Mouse (Mus musculus) hindbrain, embryonic 16.5 days (tissue): ENCODE measurements around the gene Lamtor3. TPM values are rescaled to one million over a fixed set of nuclear protein-coding genes. Genes with fewer than 3 reads are reported as not detected.

ENCODE experiments used
- ATAC-seq: fragments of 200-750 bp; cut with Nextera tagmentation; 2 replicates; pipeline ENCODE4 v1.8.0; 2017; ENCODE audit warnings: moderate TSS enrichment, moderate library complexity
- H3K27ac ChIP-seq: fragments of 300-500 bp; sonication (generic); 2 replicates; pipeline ENCODE4 v1.5.1; 2014; ENCODE audit warnings: low read depth, mild to moderate bottlenecking, control low read depth, low read length, moderate library complexity
- H3K27me3 ChIP-seq: fragments of 300-500 bp; sonication (generic); replicated peaks from 2 replicates; pipeline ENCODE4 v1.6.1; 2014; ENCODE audit warnings: low read length; ENCODE audit not compliant: control insufficient read depth, insufficient read depth
- H3K36me3 ChIP-seq: fragments of 300-500 bp; sonication (generic); 2 replicates; pipeline ENCODE4 v1.6.1; 2014; ENCODE audit warnings: mild to moderate bottlenecking, low read length, moderate library complexity, mixed read lengths; ENCODE audit not compliant: control insufficient read depth, insufficient read depth
- H3K4me1 ChIP-seq: fragments of 300-500 bp; sonication (generic); 2 replicates; pipeline ENCODE4 v1.6.1; 2014; ENCODE audit warnings: low read depth, low read length; ENCODE audit not compliant: control insufficient read depth, insufficient read depth
- H3K4me2 ChIP-seq: fragments of 300-500 bp; sonication (generic); 2 replicates; pipeline ENCODE4 v1.6.1; 2014; ENCODE audit warnings: mild to moderate bottlenecking, low read length, control low read depth, moderate library complexity
- H3K4me3 ChIP-seq: fragments of 300-500 bp; sonication (generic); 2 replicates; pipeline ENCODE4 v1.5.1; 2014; ENCODE audit warnings: mild to moderate bottlenecking, low read length, control low read depth, moderate library complexity
- H3K9ac ChIP-seq: fragments of 300-500 bp; sonication (generic); 2 replicates; pipeline ENCODE4 v1.6.1; 2014; ENCODE audit warnings: low read depth, mild to moderate bottlenecking, control low read depth, low read length, moderate library complexity
- H3K9me3 ChIP-seq: fragments of 300-500 bp; sonication (generic); 2 replicates; pipeline ENCODE4 v1.6.1; 2014; ENCODE audit warnings: mild to moderate bottlenecking, low read length, moderate library complexity; ENCODE audit not compliant: control insufficient read depth
- WGBS: fragments of 180-500 bp; shearing (Covaris S2); extraction: QIAGEN DNeasy Blood & Tissue Kit; methylation state at CpG from one replicate; pipeline ENCODE4 v1.1.7; 2014; 5-methylcytosine and 5-hydroxymethylcytosine counted together
- polyA plus RNA-seq: library from polyadenylated mRNA; unstranded; fragments of >200 nt; fragmentation: Nextera tagmentation; extraction: Ambion mirVana; gene quantifications from 2 replicates; pipeline ENCODE4 v1.2.1, GENCODE M21; 2015

Lamtor3 gene
- polyA plus RNA-seq, 1 experiment from 2014 or later, result 135 TPM

DNA sequence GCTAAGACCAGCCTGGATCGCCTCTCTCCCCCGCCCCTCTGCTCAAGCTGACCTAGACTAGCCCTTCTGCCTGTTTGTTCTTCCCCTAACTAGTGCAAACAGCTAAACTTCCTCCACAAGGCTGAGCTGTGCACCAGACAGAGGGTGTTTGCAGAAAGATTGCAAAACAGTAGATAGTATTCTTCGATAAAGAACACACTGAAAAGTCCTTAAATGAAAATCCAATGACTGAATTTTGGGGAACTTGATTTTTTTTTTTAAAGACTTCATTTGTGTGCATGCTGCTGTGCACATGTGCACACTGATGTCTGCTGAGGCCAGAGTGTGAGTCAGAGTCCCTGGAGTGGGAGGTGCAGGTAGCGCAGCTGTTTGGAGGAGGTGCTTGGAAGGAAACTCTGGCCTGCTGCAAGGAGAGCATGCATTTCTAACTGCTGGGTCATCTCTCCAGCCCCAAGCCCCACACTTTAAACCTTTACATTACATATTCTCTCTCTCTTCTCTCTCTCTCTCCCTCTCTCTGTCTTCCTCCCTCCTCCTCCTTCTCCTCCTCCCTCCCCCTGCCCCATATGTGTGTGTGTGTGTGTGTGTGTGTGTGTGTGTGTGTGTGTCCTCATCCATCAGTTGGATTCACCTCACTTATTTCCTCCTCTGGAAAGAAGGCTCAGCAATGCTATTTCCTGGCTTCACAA, 34.1 kb downstream of the Lamtor3 start:
- no peaks in the 10 kb centered on the region for H3K36me3 ChIP-seq
- no peak overlapping the region for H3K4me3 ChIP-seq
- no peaks in the 10 kb centered on the region for H3K27me3 ChIP-seq
- peak overlapping the region; percentile 64 for H3K27ac ChIP-seq
- H3K4me2 ChIP-seq, result peak overlapping the region; percentile 25; the same call in 1 of the 2 replicates
- WGBS, result 76% methylated on average over 4 of the region's 4 CpGs
- no peak overlapping the region for H3K9ac ChIP-seq
- peak; percentile 78 for ATAC-seq
- peaks cover 3% of the 10 kb centered on the region for H3K4me1 ChIP-seq
- no peaks in the 10 kb centered on the region for H3K9me3 ChIP-seq

DNA sequence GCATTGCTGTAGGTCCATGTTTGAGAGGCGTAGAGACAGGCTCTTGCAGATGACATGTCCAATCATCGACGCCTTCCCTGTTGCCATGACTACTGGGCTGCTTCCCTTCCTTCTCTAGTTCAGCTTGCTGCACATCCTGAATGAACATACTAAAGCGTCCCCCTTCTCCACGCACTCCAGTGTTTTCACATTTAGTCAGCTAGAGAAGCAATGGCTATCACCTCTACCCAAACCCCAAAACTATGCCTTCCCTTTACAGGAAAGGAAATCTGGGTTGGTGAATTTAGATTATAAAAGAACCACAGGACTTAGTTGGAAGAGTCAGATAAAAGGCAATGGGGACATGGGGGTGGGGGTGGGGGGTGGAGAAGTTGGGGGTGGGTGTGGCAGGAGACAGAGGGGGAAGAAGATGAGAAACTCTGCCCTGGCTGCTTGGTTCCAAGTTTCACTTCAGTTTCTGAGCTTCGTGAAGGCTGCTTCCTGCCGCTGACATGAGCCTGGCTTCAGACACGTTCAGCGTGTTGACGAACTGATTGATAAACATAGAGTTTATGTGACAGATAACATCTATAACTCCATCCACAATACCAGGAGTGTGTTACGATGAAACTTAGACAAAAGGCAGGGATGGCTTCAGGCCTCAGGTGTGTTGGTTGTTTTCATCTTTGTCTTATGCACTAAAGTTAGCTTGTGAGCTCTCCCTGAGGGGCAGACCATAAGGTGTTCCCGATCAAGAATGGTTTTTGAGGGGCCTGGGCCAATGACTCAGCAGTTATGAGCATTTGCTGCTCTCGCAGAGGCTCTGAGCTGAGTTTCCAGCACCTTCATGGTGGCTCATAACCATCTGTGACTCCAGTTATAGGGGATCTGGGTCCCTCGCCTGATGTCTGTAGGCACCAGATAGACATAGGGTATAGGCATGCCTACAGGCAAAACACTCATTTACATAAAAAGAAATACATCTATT, 34.9 kb downstream of the Lamtor3 start:
- 63% methylated on average over 14 of the region's 14 CpGs for WGBS
- Histone ChIP-seq H3K36me3 (no peaks in the 10 kb centered on the region), H3K9me3 (no peaks in the 10 kb centered on the region), H3K9ac (no peak overlapping the region), H3K4me1 (peaks cover 3% of the 10 kb centered on the region), H3K4me2 (peak overlapping the region; percentile 25; the same call in 1 of the 2 replicates), H3K4me3 (no peak overlapping the region), H3K27me3 (no peaks in the 10 kb centered on the region), H3K27ac (peak overlapping the region; percentile 64; the same call in 1 of the 2 replicates)
- ATAC-seq, result peak; percentile 94

DNA sequence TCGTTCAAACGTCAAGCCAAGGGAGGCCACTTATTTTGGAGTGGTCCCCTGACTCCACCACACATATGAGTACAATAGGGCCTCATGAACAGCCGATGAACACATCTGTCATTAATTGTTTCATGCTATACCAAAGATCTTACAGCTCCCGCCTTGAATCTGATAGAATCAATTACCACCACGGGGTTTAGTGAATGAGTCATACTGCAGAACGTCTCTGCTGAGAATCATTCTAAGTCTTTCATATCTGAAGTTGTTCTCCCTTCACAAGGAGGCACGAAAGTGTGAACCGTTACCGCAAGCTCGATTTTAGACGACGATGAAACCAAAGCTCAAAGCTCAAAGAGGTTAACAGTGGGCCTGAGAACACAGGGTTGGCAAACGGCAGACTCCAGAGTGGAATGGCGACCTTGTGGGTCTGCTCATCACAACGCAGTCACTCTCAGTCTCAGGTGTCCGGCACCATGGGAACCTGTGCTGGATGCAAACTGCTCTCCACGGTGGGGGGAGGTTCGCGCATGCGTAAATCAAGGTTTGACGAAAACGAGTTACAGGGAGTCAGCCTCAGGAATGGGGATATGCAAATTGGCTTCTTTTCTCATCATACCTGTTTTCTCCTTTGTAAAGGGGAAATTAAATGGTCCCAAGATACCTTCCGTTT, 36.1 kb downstream of the Lamtor3 start:
- Histone ChIP-seq H3K4me3 (no peak overlapping the region), H3K4me1 (peaks cover 3% of the 10 kb centered on the region), H3K27me3 (no peaks in the 10 kb centered on the region), H3K9ac (no peak overlapping the region), H3K27ac (no peak overlapping the region), H3K36me3 (no peaks in the 10 kb centered on the region), H3K4me2 (no peak overlapping the region), H3K9me3 (no peaks in the 10 kb centered on the region)
- no peak for ATAC-seq
- WGBS, result 70% methylated on average over 23 of the region's 23 CpGs

DNA sequence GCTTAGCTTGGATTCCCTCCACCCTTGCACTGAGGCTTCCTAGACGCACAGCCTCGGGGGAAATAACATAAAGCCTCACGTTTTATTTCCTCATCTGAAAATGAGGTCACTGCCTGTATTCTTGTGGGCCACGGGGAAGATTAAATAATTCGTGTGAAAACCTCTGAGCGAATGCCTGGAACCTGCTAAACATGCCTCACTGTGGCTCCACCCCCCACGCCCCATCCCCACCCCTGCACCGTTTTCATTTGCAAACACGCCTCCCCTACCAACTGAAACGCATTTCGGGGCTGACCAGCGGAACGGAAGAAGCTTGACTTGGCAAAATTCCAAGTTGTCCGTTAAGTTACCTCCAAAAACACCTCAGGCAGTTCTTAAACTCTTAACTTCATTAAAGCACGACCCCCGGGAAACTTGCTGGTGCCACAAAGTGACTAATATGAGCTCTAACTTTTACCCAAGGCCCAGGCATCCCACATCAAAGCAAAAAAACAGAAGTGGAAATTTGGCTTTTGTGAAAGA, 37.3 kb downstream of the Lamtor3 start:
- no peak overlapping the region for H3K9ac ChIP-seq
- H3K9me3 ChIP-seq, result no peaks in the 10 kb centered on the region
- WGBS, result 19% methylated on average over 16 of the region's 16 CpGs
- H3K27ac ChIP-seq, result no peak overlapping the region
- H3K4me2 ChIP-seq, result peak overlapping the region; percentile 36
- peaks cover 3% of the 10 kb centered on the region for H3K4me1 ChIP-seq
- no peaks in the 10 kb centered on the region for H3K36me3 ChIP-seq
- ATAC-seq, result no peak
- no peaks in the 10 kb centered on the region for H3K27me3 ChIP-seq
- H3K4me3 ChIP-seq, result no peak overlapping the region

DNA sequence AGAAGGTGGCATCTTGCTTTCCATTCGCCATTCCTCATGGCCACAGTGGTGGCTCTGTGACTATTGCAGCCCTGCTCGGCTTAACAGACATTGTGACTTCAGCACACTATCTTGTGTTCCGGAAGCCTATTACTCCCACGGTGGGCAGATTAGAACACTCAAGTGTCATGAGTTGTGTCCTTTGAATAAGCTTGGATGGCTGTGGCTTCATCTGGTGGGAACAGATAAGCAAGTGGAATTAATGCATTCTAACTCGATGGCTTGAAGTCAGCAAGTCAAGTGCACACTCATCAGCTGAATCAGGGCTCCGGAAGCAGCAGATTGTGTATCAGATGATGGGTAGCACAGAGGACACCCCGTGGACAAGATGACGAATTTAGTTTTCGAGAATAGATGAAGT, 39.6 kb downstream of the Lamtor3 start:
- H3K9me3 ChIP-seq, result no peaks in the 10 kb centered on the region
- WGBS, result 91% methylated on average over 9 of the region's 9 CpGs
- H3K4me3 ChIP-seq, result no peak overlapping the region
- H3K9ac ChIP-seq, result no peak overlapping the region
- H3K36me3 ChIP-seq, result no peaks in the 10 kb centered on the region
- no peaks in the 10 kb centered on the region for H3K27me3 ChIP-seq
- no peaks in the 10 kb centered on the region; the same call in none of the 2 replicates for H3K4me1 ChIP-seq
- ATAC-seq, result no peak
- no peak overlapping the region for H3K27ac ChIP-seq
- no peak overlapping the region for H3K4me2 ChIP-seq

DNA sequence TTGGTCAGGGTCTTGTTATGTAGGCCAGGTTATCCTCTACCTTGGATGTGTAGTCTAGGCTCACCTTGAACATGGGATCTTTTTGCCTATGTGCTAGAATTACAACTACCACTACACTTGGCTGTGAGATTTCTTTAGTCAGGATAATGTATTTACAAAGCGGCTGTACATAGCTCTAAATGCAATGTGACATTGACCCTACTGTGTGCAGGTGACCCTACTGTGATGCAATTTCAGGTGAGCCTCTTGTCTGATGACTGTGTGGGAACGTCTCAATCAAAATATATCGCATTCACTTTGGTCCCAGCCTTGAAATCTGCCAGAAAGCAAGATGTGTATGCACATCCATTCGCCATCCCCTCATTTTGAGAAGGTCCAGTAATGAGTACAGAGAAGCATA, 40.0 kb downstream of the Lamtor3 start:
- Histone ChIP-seq H3K36me3 (no peaks in the 10 kb centered on the region), H3K4me2 (no peak overlapping the region), H3K27ac (no peak overlapping the region), H3K4me3 (no peak overlapping the region), H3K4me1 (no peaks in the 10 kb centered on the region; the same call in 1 of the 2 replicates), H3K27me3 (no peaks in the 10 kb centered on the region), H3K9ac (no peak overlapping the region), H3K9me3 (no peaks in the 10 kb centered on the region)
- WGBS, result 95% methylated on average over 4 of the region's 4 CpGs
- no peak for ATAC-seq

DNA sequence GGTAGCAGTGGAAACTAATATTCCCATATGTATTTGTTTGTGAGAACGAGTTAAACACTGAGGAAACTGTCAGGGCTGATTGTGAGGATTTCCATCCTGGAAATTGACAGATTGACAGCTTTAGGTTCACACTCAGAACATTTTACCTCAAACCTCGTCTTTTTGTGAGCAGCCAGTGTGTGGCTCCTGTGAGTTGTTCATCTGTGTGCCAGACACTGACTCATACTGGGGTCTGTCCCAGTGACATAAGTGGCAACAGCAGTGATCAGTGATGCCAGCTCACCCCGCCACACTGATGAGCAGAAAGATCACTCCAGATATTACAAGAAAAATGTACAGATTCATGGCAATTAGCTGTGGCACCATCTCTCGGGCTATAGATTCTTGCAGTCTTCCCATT, 41.1 kb downstream of the Lamtor3 start:
- no peaks in the 10 kb centered on the region for H3K9me3 ChIP-seq
- H3K27ac ChIP-seq, result no peak overlapping the region
- no peaks in the 10 kb centered on the region; the same call in 1 of the 2 replicates for H3K4me1 ChIP-seq
- H3K9ac ChIP-seq, result no peak overlapping the region
- no peak overlapping the region for H3K4me2 ChIP-seq
- H3K36me3 ChIP-seq, result no peaks in the 10 kb centered on the region
- no peak for ATAC-seq
- no peak overlapping the region for H3K4me3 ChIP-seq
- H3K27me3 ChIP-seq, result no peaks in the 10 kb centered on the region
- WGBS, result 80% methylated on average over 4 of the region's 4 CpGs

DNA sequence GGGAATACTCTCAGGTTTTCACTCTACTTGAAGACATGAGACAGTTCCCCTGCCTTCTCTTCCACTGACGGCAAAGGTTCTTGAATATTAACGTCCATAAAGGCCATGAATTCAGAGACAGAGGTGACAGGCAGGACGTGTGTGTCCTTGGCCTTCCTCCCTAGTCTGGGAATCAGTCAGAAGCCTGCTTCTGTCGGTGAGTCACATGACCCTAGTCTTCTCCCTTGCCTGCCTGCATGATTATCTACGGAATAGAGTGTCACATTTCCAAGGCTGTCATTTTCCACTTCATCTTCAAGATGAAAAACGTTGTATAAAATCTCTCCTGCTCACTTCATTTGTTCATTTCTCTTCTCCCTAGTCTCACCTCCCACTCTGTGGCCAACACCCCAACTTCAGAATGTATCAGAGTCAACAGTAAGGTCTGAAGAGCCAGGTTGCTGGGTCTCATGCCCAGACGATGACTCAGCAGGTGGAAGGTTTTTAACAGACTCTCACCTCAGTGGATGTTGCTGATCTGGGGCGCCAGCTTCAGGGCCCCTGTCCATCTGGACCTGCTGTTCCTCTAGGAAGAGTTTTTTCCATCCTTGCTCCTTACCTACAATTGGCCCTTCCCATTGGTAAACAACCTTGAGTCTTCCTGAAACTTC, 43.6 kb downstream of the Lamtor3 start:
- no peaks in the 10 kb centered on the region for H3K27me3 ChIP-seq
- no peaks in the 10 kb centered on the region for H3K9me3 ChIP-seq
- no peak overlapping the region for H3K4me3 ChIP-seq
- no peaks in the 10 kb centered on the region for H3K36me3 ChIP-seq
- WGBS, result 64% methylated on average over 8 of the region's 8 CpGs
- H3K27ac ChIP-seq, result no peak overlapping the region
- H3K4me1 ChIP-seq, result no peaks in the 10 kb centered on the region; the same call in 1 of the 2 replicates
- ATAC-seq, result no peak
- H3K4me2 ChIP-seq, result no peak overlapping the region
- H3K9ac ChIP-seq, result no peak overlapping the region
